Mouse (Mus musculus) mouse embryonic stem cell (cell line): Measurements from ENCODE around the gene Dclk3.

Source experiments
- in situ Hi-C, 2 experiments: fragments of 300-500 bp; cut with MboI; formaldehyde crosslinking; loops; 1 replicate in 1 of 2; 3 replicates in 1 of 2; pipeline ENCODE4 v1.14.3; 2019 to 2020; ENCODE audit warnings: low sequenced_read_pairs in 2 of 2, low pct_unique_long_range_greater_than_20kb in 1 of 2, mixed read lengths in 1 of 2; ENCODE audit not compliant: unreplicated experiment in 1 of 2

Gene Dclk3

DNA sequence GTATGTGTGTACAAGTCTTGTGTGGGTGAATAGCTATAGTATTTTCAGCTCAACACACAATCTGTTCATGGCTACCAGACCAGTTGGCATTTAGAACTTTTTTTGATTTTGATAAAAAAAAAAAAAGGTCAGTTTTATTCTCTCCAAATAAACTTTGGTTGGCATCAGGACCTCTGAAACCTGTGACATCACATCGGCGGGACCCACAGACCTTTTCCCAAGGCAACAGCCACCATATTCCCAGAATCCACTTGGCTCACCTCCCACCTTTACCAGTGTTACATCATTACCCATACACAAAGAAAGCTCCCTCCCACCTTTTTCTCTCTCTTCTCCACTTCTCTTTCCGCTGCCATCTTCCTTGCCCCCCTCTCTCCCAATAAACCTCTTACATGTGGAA is 36.4 kb downstream of the Dclk3 start:
- in situ Hi-C loops = loop anchor here in 1 of 2 experiments (10.0 kb wide), 1 partner anchor 110 kb away; no protein-coding TSS in a partner anchor

DNA sequence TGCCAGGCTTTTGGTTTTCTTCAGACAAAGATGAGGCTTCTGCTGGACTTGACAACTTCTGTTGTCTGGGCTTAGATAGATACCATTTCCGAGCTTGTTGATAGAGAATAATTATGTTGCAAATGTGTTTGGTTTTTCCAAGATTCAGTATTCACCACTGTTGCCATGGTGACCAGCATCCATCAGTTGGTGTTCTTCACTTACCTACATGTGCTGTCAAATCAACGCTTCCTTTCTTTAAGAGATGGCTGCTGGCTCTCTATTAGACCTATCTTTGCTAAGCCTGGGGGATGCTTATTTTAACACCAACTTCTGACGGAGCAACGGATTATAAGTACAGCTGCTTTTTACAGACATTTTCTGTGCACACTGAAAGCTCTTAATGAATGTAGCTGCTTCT is 37.1 kb downstream of the Dclk3 start:
- in situ Hi-C loops = loop anchor here in 1 of 2 experiments (10.0 kb wide), 1 partner anchor 111 kb away; no protein-coding TSS in a partner anchor

DNA sequence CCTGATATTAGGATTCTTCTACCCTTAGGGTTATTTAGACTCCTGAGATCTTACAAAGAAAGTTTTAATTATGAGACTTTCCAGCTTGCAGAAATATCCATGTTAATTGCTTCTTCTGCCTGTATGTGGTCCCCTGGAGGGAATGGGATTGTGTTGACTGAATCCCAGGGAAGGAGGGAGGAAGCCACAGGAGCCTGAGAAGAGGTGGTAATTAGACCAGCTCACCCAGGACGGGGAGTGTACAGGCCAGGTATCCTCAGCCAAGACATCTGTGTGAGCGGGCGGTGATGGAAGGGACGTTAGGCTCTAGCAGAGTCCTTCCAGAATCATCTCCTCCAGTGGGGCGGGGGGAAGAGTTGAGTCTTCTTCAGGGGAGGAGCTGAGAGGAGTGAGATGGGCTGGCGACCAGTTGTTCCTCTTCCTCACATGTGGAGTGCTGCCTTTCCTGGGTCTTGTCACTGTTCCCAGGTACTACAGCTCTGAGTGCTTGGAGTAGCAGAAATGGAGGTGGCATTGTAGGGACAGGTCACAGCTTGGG is 37.7 kb downstream of the Dclk3 start:
- in situ Hi-C loops = loop anchor here in 1 of 2 experiments (10.0 kb wide), 1 partner anchor 112 kb away; no protein-coding TSS in a partner anchor

DNA sequence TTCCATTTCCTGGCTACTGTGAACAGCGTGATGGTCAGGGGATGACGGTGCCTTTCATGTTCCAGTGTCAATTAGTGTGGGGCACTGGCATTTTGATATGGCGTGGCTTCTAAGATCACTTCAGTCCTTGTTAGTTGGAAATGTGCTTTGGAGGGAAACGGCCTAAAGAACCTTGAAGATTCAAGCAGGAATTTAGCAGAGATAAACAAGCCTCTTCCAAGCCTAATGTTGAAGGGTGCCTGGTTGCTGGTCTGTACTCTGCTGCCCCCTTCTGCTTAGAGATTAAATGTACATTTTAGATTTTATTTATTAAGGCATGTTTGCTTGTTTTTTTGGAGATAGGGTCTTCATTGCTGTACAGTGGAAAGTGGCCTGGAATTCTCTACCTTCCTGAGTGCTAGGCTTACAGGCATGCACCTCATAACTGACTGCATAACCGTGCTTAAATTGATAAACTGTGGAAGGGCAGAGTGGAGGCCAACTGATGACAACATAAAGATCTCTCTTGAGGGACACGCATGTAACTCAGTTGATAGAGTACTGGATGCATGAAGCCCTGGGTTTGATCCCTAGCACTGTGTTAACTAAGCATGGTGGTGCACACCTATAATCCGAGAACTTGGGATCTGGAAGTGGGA is 40.1 kb downstream of the Dclk3 start:
- in situ Hi-C loops = loop anchor here in 1 of 2 experiments (10.0 kb wide), 1 partner anchor 114 kb away; no protein-coding TSS in a partner anchor

DNA sequence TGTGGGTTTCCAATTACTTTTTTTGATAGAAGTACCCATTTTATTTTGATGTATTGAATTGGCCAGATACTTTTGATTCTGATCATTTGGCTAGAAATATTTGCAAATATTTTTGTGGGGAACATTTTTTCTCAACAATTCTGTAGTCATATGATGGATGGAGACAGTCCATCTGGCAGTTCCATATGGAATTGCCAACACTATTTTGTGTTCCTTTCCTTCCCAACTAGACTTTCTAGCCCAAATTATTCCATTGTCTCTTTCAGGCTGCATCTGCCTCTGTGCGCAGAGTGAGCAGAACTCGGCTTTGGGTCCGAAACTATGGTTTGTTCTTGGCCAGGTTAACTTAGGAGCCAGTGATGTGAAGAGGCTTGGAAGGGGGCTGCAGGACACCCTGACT is 42.1 kb downstream of the Dclk3 start:
- in situ Hi-C loops = no loop called here

DNA sequence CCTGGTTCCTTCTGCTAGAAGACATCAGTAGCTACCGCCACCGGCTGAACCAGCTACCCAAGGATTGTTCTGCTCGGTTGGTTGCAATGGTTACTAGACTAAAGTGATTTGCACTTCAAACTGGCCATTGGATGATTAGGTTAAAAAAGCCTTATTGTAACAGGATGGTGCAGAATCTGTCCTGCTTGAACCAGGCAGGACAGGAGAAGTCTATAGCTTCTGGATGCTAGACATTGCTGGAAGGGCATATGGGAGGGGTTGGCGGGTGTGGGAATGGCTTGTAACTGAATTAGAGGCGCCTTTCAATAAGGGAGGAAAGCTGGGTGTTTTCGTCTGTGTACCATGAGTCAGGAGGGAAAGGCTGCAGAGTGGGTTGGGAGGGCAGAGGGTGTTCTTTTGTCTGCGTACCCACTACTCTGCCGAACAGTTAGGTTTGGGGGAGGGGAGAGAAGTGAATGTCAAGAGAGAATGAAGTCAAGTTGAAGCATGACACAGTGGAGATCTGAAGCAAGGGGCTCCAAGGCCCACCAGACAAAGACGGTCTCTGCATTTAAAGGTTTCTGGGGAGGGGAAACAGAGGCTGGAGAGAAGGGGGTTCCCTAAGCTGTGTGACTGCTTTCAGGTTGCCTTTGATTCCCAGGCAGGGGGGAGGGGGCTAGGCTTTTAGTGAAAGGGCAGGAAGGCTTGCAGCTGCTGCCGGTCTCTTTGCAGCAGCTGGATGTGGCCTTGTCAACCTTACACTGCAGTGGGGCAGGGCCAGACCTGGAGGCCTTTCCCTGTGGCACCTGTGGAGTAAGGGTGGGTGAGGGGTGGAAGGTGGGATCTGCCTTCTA is 48.0 kb downstream of the Dclk3 start:
- in situ Hi-C loops = no loop called here

DNA sequence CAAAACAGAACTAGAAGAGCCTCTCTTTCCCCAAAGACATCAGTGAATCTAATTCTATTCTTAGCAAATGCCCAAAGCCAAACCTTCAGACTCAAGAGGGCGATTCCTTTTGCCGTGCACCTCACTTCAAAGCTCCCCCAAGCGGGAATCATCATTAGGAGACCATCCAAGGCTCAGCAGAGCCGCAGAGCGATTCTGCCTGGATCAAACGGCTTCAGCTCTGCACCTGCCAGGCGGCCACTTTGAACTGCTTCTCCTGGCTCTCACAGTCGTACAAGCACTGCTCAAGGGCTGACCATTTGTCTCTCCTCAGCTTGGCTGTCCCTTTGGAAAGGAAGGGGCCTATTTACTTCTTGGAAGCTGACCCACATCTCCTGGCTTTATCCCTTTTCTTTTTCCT is 51.7 kb downstream of the Dclk3 start:
- in situ Hi-C loops = no loop called here

DNA sequence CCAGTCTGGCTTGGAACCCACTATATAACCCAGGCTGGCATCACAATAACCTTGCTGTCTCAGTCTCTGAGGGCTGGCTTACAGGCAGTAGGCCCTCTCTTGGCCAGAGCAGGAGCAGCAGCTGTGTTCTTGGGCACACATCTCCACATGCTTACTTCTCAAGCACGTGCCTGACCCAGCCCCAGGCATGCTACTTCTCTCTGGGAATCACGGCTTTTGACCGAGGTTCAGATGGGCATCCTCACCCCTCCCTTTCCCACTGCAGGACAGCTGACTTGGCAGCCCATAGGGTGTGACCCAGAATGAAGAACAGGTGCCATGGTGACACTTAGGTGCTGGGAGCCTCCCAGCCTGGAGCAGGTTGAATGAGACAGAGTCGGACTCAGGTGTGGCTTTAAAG is 52.4 kb downstream of the Dclk3 start:
- in situ Hi-C loops = no loop called here

DNA sequence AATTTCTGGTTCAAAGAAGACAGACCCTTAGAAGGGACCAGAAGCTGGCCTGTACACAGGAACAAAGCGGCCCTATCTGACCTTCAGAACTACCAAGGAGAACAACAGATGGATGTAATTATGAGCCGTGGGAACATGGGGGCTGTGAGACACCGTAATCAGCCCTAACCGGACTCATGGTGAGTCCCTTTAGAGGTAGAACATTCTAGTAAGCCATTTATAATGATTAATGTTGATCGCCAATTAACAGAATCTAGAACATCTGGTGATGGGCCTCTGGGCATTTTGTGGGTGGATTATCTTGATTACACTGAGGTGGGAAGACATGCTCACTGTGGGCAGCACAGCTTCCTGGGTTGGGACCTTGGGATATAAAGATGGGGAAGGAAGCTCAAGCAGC is 54.6 kb downstream of the Dclk3 start:
- in situ Hi-C loops = no loop called here

DNA sequence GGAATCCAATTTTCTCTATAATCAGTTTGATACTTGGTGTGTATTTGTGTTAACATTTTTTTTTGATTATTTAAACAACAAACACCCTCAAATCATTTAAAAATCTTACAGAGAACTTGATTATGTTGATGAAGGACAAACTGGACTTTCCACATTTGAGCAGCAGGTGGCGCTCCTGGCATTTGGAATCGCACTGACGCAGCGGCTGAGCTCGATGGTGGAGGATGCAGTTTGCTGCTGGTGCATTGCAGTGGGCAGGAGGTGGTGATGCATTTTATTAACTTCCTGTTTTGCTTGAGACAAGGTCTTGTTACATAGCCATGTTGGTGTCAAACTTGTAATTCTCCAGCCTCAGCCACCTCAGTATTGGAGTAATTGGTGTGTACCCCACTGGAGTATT is 56.7 kb downstream of the Dclk3 start:
- in situ Hi-C loops = loop anchor here (5.0 kb wide), 1 partner anchor 422 kb away; no protein-coding TSS in a partner anchor

DNA sequence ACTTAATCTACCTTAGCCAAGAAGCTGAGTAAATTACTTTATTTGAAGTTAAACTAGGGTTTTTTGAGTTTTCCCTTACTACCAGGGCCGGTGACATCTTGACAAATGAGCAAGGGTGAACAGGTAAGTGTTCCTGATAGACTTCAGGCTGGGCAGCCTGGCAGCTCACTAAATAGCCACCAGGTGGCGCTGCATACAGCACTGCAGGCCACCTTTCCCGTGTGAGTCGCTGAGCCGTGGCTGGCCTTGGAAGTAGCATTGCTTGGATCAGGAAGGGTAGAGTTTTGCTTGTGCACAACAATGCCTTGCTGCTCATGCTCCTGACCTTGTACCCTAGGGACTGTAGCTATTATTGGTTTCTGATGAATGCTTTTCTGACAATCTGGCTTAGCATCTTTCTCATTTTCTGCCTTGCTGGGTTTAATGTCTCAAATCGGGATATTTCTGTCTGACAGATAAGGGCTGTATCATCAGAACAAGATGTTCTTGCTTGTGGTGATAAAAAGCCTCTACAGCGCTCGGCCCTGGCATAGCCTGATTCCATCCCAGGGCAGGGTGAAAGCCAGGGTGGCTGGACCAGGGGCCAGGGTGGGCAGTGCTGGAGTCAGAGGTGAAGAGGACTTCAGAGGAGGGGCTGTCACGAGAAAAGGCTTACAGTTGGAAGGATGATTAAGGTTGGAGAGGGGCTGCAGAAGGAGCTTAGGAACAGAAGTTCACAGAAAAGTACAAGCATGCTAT is 58.4 kb downstream of the Dclk3 start:
- in situ Hi-C loops = loop anchor here (5.0 kb wide), 1 partner anchor 420 kb away; no protein-coding TSS in a partner anchor

DNA sequence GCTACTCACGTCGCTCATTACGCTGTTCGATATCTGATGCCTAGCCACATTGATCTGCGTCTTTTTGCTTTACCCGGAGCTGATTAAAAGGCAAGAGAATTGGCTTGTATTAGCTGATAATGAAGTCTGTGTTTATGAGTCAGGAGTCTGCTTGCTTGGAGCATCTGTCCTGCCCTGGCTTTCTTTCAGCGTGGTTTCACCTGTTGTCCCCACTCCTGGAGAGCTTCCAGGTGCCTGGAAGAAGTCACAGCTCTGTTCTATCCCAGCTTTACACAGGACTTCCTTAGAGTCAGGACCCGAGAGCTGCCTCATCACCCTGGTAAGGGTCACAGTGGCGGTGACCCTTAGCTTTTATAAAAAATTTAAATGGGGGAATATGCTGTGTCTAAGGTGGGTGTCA is 61.3 kb downstream of the Dclk3 start:
- in situ Hi-C loops = no loop called here

DNA sequence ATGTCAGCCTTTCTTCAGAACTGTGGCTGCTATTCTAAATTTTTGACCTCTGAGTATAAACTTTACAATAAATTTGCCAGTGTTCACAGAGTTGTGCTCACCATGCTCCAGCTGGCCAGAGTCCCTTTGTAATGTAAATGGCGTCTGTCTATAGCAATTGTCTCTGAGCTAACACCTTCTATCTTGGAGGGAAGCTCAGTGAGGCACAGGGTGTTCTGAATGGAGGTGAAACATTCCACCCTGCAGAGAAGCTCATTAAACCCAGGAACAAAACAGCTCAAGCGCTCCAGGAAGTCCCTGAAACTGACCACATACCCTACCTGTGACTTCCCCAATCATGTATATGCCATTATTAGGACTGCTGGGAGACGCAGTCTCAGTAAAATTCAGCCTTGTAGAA is 67.2 kb downstream of the Dclk3 start:
- in situ Hi-C loops = no loop called here

DNA sequence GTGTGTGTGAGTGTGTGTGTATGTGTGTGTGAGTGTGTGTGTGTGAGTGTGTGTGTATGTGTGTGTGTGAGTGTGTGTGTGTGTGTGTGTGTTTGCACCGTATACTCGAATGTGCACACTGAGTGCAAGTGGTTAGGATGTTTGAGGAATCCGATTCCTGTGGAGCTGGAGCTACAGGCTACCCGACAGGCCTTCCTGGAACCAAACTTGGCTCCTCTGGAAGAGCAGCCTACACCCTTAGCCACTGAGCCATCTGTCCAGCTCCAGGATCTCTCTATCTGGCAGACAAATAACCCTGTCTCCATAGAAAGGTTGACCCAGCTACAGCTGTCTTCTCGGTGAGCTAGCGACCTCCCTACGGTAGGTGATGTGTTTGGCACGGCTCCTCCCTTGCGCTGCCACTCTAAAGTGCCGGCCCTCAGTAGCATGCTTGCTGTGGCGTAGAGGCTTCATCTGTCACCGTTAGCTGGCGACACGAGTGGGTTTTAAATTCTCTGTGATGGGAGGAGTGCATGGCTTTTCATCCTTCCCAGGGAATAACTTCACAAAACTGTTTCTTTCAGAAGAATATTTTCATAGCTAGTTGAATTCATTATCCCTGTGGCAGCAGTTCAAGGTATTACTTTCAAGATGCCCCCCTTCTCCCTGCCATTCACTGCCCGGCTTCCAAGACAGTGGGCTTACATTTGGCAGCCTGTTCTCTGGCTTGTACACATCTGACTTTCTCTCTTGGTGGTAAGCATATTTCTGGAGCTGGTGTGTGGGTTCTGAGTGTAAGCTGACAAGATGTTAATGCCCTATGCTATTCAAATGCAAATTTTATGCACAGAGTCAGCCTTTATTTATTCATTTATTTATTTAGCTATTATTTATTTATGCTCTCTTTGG is 75.9 kb downstream of the Dclk3 start:
- in situ Hi-C loops = no loop called here

DNA sequence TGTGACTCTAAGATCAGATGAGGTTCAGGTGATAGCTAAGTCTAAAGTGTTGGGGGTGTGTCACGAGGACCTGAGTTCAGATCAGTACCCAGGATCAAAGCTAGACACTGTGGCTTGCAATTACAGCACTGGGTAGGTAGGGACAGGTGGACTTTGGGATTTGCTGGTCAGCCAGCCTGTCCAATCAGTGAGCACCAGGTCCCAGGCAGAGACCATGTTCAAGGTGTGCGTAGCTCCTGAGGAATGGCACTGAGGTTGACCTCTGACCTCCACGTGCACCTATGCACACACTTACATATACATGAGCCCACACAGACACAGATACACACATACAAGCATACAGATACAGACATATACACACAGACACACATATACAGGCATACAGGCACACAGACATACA is 76.7 kb downstream of the Dclk3 start:
- in situ Hi-C loops = no loop called here

DNA sequence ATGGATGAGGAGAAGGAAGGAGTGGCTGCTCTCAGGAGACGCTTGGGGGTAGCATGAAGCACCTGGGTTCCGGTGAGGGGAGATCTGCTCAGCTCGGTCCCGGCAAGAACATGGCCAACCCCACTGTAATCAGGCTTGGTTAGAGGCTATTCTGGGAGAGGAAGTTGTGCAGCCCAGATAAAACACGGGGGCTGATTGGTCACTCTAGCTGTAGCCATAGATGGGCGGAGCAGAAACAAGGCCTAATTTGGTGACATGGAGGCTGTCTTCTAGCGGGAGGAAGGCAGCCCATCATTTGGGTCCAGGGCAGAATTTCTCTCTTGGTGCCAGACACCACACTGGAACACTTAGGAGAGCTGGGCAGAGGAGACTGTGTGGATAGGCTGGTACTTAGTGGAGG is 83.3 kb downstream of the Dclk3 start:
- in situ Hi-C loops = no loop called here

DNA sequence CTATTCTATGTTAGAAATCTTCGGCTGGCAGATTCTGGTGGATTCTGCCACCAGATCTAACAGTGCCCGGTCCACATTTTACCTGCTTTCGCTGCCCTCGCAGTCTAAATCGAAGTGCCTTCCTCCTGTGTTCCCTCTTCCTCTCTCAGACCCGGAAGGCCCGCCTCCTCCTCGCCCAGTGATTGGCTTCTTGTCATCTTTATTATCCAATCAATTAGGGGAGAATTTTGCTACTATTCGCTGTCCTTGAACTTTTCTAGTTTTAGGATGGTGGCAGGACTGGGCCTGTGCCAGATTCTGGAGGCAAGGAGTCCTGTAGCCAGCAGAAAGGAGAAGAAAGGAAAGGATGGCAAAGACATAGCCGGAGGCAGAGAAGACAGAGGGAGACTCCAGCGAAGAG is 84.2 kb downstream of the Dclk3 start:
- in situ Hi-C loops = no loop called here

DNA sequence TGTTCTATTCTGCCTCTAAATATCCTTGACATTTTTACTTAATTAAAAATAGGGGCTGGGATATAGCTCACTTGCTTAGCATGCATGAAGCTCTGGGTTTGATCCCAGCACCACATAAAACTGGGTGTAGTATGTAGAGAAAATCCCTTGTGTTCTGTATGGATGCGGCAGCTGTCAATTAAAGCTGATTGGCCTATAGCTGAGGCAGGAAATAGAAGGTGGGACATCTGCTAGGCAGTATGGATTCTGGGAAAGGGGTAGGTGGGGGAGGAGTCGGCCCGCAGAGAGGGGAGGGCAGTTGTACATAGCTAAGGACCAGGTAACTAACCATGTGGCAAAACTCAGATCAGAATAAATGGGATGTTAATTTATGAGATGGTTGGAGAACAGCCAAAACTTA is 85.0 kb downstream of the Dclk3 start:
- in situ Hi-C loops = no loop called here
